Mouse (Mus musculus) limb, embryonic 11.5 days (tissue): Measurements from ENCODE around the gene Cd180. TPM values are rescaled to one million over a fixed set of nuclear protein-coding genes. Genes with fewer than 3 reads are reported as not detected.

Experiments
- ATAC-seq: fragments of 200-750 bp; cut with Nextera tagmentation; 2 replicates; pipeline ENCODE4 v1.8.0; 2017; ENCODE audit warnings: low read depth; ENCODE audit not compliant: insufficient number of reproducible peaks, low FRiP score, low TSS enrichment
- DNase-seq: peaks from one replicate; pipeline ENCODE4 v3.0.0-alpha.2; 2015; ENCODE audit warnings: low spot score
- H3K27ac ChIP-seq: fragments of 300-500 bp; sonication (generic); replicated peaks from 2 replicates; pipeline ENCODE4 v1.5.1; 2014; ENCODE audit warnings: low read depth, mild to moderate bottlenecking, low read length
- H3K27me3 ChIP-seq: fragments of 300-500 bp; sonication (generic); 2 replicates; pipeline ENCODE4 v1.6.1; 2014; ENCODE audit warnings: mild to moderate bottlenecking, low read length, mixed read lengths; ENCODE audit not compliant: control insufficient read depth, insufficient read depth
- H3K36me3 ChIP-seq: fragments of 300-500 bp; sonication (generic); 2 replicates; pipeline ENCODE4 v1.6.1; 2014; ENCODE audit warnings: mild to moderate bottlenecking, low read length, moderate library complexity, mixed read lengths; ENCODE audit not compliant: control insufficient read depth, insufficient read depth
- H3K4me1 ChIP-seq: fragments of 300-500 bp; sonication (generic); 2 replicates; pipeline ENCODE4 v1.6.1; 2014; ENCODE audit warnings: low read length, mixed read lengths; ENCODE audit not compliant: control insufficient read depth, insufficient read depth
- H3K4me2 ChIP-seq: fragments of 300-500 bp; sonication (generic); 2 replicates; pipeline ENCODE4 v1.6.1; 2014; ENCODE audit warnings: low read depth, mild to moderate bottlenecking, moderate library complexity; ENCODE audit not compliant: severe bottlenecking
- H3K4me3 ChIP-seq: fragments of 300-500 bp; sonication (generic); 2 replicates; pipeline ENCODE4 v1.5.1; 2014; ENCODE audit warnings: low read depth, low read length
- H3K9ac ChIP-seq: fragments of 300-500 bp; sonication (generic); 2 replicates; pipeline ENCODE4 v1.6.1; 2014; ENCODE audit warnings: mild to moderate bottlenecking, low read length
- H3K9me3 ChIP-seq: fragments of 300-500 bp; sonication (generic); 2 replicates; pipeline ENCODE4 v1.6.1; 2016; ENCODE audit warnings: low read length; ENCODE audit not compliant: control insufficient read depth
- WGBS: fragments of 180-500 bp; shearing (Covaris S2); extraction: QIAGEN DNeasy Blood & Tissue Kit; methylation state at CpG from one replicate; pipeline ENCODE4 v1.1.7; 2014; 5-methylcytosine and 5-hydroxymethylcytosine counted together
- polyA plus RNA-seq: library from polyadenylated mRNA; unstranded; fragments of >200 nt; fragmentation: Nextera tagmentation; extraction: Ambion mirVana; gene quantifications from 2 replicates; pipeline ENCODE4 v1.2.1, GENCODE M21; 2014

The Cd180 gene
- polyA plus RNA-seq, 1 experiment from 2014 or later, result 0.33 TPM

- no peak for ATAC-seq
- no peak for DNase-seq
Measured at GRCm38 (mm10) chr13:102739720-102740535, 46.6 kb downstream of the Cd180 start.

GRCm38 (mm10) chr13:102744481-102745269 is 51.3 kb downstream of the Cd180 start:
- no peaks in the 10 kb centered on the region for H3K36me3 ChIP-seq
- peak; percentile 55 for DNase-seq
- no peaks in the 10 kb centered on the region for H3K9me3 ChIP-seq
- H3K27me3 ChIP-seq, result no peaks in the 10 kb centered on the region
- no peak overlapping the region for H3K4me2 ChIP-seq
- H3K4me1 ChIP-seq, result no peaks in the 10 kb centered on the region
- no peak for ATAC-seq
- 70% methylated on average over 9 of the region's 9 CpGs for WGBS
- H3K4me3 ChIP-seq, result no peak overlapping the region
- no peak overlapping the region for H3K27ac ChIP-seq
- no peak overlapping the region for H3K9ac ChIP-seq

More at GRCm38 (mm10) chr13:102739720-102740535, 46.6 kb downstream of the Cd180 start:
- Histone ChIP-seq H3K9ac (no peak overlapping the region), H3K4me3 (no peak overlapping the region), H3K4me2 (no peak overlapping the region), H3K9me3 (no peaks in the 10 kb centered on the region), H3K4me1 (no peaks in the 10 kb centered on the region), H3K27me3 (no peaks in the 10 kb centered on the region), H3K27ac (no peak overlapping the region), H3K36me3 (peaks cover 5% of the 10 kb centered on the region; the same call in 1 of the 2 replicates)
- 89% methylated on average over 13 of the region's 13 CpGs for WGBS

GRCm38 (mm10) chr13:102745270-102745600 is 51.9 kb downstream of the Cd180 start:
- no peak for DNase-seq
- 0 out of 2 replicates have a peak, but pooled peaks cover 2% of the 10 kb centered on the region for H3K36me3 ChIP-seq
- H3K9ac ChIP-seq, result no peak overlapping the region
- no peaks in the 10 kb centered on the region for H3K9me3 ChIP-seq
- H3K4me2 ChIP-seq, result no peak overlapping the region
- H3K27ac ChIP-seq, result no peak overlapping the region
- H3K4me3 ChIP-seq, result no peak overlapping the region
- ATAC-seq, result no peak
- 95% methylated on average over 3 of the region's 3 CpGs for WGBS
- H3K27me3 ChIP-seq, result no peaks in the 10 kb centered on the region
- no peaks in the 10 kb centered on the region for H3K4me1 ChIP-seq

GRCm38 (mm10) chr13:102745626-102746342 is 52.4 kb downstream of the Cd180 start:
- H3K36me3 ChIP-seq, result 0 out of 2 replicates have a peak, but pooled peaks cover 2% of the 10 kb centered on the region
- no peaks in the 10 kb centered on the region for H3K27me3 ChIP-seq
- H3K9ac ChIP-seq, result no peak overlapping the region
- no peak for DNase-seq
- WGBS, result 84% methylated on average over 9 of the region's 9 CpGs
- H3K27ac ChIP-seq, result no peak overlapping the region
- H3K4me1 ChIP-seq, result no peaks in the 10 kb centered on the region
- H3K4me3 ChIP-seq, result no peak overlapping the region
- H3K9me3 ChIP-seq, result no peaks in the 10 kb centered on the region
- no peak for ATAC-seq
- no peak overlapping the region for H3K4me2 ChIP-seq

GRCm38 (mm10) chr13:102746803-102747561 is 53.6 kb downstream of the Cd180 start:
- no peak for DNase-seq
- Histone ChIP-seq H3K9me3 (no peaks in the 10 kb centered on the region), H3K9ac (no peak overlapping the region), H3K4me3 (no peak overlapping the region), H3K4me2 (no peak overlapping the region), H3K4me1 (no peaks in the 10 kb centered on the region), H3K27me3 (no peaks in the 10 kb centered on the region), H3K36me3 (0 out of 2 replicates have a peak, but pooled peaks cover 2% of the 10 kb centered on the region), H3K27ac (no peak overlapping the region)
- 85% methylated on average over 17 of the region's 17 CpGs for WGBS
- no peak for ATAC-seq

GRCm38 (mm10) chr13:102749194-102749593 is 55.8 kb downstream of the Cd180 start:
- Histone ChIP-seq H3K9ac (no peak overlapping the region), H3K4me3 (no peak overlapping the region)

GRCm38 (mm10) chr13:102749891-102750290 is 56.5 kb downstream of the Cd180 start:
- no peaks in the 10 kb centered on the region for H3K27me3 ChIP-seq
- 94% methylated on average over 10 of the region's 10 CpGs for WGBS
- H3K4me3 ChIP-seq, result no peak overlapping the region
- ATAC-seq, result no peak
- no peak overlapping the region for H3K9ac ChIP-seq
- H3K36me3 ChIP-seq, result 0 out of 2 replicates have a peak, but pooled peaks cover 2% of the 10 kb centered on the region
- no peak overlapping the region for H3K4me2 ChIP-seq
- no peaks in the 10 kb centered on the region for H3K4me1 ChIP-seq
- H3K9me3 ChIP-seq, result no peaks in the 10 kb centered on the region
- DNase-seq, result no peak
- no peak overlapping the region for H3K27ac ChIP-seq

More at GRCm38 (mm10) chr13:102749194-102749593, 55.8 kb downstream of the Cd180 start:
- Histone ChIP-seq H3K9me3 (no peaks in the 10 kb centered on the region), H3K36me3 (0 out of 2 replicates have a peak, but pooled peaks cover 2% of the 10 kb centered on the region), H3K27me3 (no peaks in the 10 kb centered on the region), H3K4me1 (no peaks in the 10 kb centered on the region), H3K27ac (no peak overlapping the region), H3K4me2 (no peak overlapping the region)
- 74% methylated on average over 6 of the region's 6 CpGs for WGBS
- DNase-seq, result no peak
- ATAC-seq, result no peak
